Mouse (Mus musculus): ENCODE measurements around the gene Suox.

Suox gene

GRCm38 (mm10) chr10:128668790-128669672, 4.8 kb downstream of the Suox start:
- H3K4me1 ChIP-seq (replicated peaks; ENCODE audit: low read depth, low read length): peaks cover 20% of the 10 kb centered on the region

GRCm38 (mm10) chr10:128665806-128666205, 8.1 kb downstream of the Suox start:
- TF ChIP-seq POU5F1 (IDR thresholded peaks at IDR 0.05; ENCODE audit: borderline replicate concordance, low read length): no peak
- TF ChIP-seq CTCF (conservative IDR thresholded peaks at IDR 0.05; ENCODE audit: low read length): no peak
- TF ChIP-seq NANOG (IDR thresholded peaks at IDR 0.05; ENCODE audit: borderline replicate concordance, low read length): no peak
- H3K36me3 ChIP-seq (ENCODE audit: insufficient read depth, low read length): no peaks in the 10 kb centered on the region
- H3K9me3 ChIP-seq (ENCODE audit: low read length): no peaks in the 10 kb centered on the region
- no peak overlapping the region for H3K4me3 ChIP-seq (replicated peaks; ENCODE audit: low read length)
- H3K4me1 ChIP-seq (replicated peaks; ENCODE audit: low read depth, low read length): peaks cover 11% of the 10 kb centered on the region
- peaks cover 25% of the 10 kb centered on the region for H3K27me3 ChIP-seq (ENCODE audit: insufficient read depth, low read length)

More at GRCm38 (mm10) chr10:128668790-128669672, 4.8 kb downstream of the Suox start:
- TF ChIP-seq NANOG (IDR thresholded peaks at IDR 0.05; ENCODE audit: borderline replicate concordance, low read length) (no peak), POU5F1 (IDR thresholded peaks at IDR 0.05; ENCODE audit: borderline replicate concordance, low read length) (no peak), CTCF (conservative IDR thresholded peaks at IDR 0.05; ENCODE audit: low read length) (no peak)
- H3K36me3 ChIP-seq (ENCODE audit: insufficient read depth, low read length): no peaks in the 10 kb centered on the region; the same call in 1 of the 2 replicates
- H3K27me3 ChIP-seq (ENCODE audit: insufficient read depth, low read length): peaks cover 51% of the 10 kb centered on the region
- H3K9me3 ChIP-seq (ENCODE audit: low read length): no peaks in the 10 kb centered on the region
- H3K4me3 ChIP-seq (replicated peaks; ENCODE audit: low read length): peak overlapping the region; percentile 88

- H3K36me3 ChIP-seq (ENCODE audit: insufficient read depth, low read length): no peaks in the 10 kb centered on the region
- no peak overlapping the region for H3K4me3 ChIP-seq (replicated peaks; ENCODE audit: low read length)
- no peaks in the 10 kb centered on the region for H3K9me3 ChIP-seq (ENCODE audit: low read length)
- TF ChIP-seq POU5F1 (IDR thresholded peaks at IDR 0.05; ENCODE audit: borderline replicate concordance, low read length): no peak
- no peak for TF ChIP-seq NANOG (IDR thresholded peaks at IDR 0.05; ENCODE audit: borderline replicate concordance, low read length)
- no peak for TF ChIP-seq CTCF (conservative IDR thresholded peaks at IDR 0.05; ENCODE audit: low read length)
- H3K4me1 ChIP-seq (replicated peaks; ENCODE audit: low read depth, low read length): peaks cover 11% of the 10 kb centered on the region
- H3K27me3 ChIP-seq (ENCODE audit: insufficient read depth, low read length): peaks cover 20% of the 10 kb centered on the region; the same call in 1 of the 2 replicates
These were observed 8.6 kb downstream of the Suox start for GRCm38 (mm10) chr10:128665307-128665706.

- no peaks in the 10 kb centered on the region for H3K36me3 ChIP-seq (ENCODE audit: insufficient read depth, low read length)
- no peak for TF ChIP-seq NANOG (IDR thresholded peaks at IDR 0.05; ENCODE audit: borderline replicate concordance, low read length)
- no peak for TF ChIP-seq CTCF (conservative IDR thresholded peaks at IDR 0.05; ENCODE audit: low read length)
- TF ChIP-seq POU5F1 (IDR thresholded peaks at IDR 0.05; ENCODE audit: borderline replicate concordance, low read length): no peak
- peaks cover 11% of the 10 kb centered on the region for H3K4me1 ChIP-seq (replicated peaks; ENCODE audit: low read depth, low read length)
- H3K27me3 ChIP-seq (ENCODE audit: insufficient read depth, low read length): peaks cover 17% of the 10 kb centered on the region; the same call in 1 of the 2 replicates
- H3K9me3 ChIP-seq (ENCODE audit: low read length): no peaks in the 10 kb centered on the region
- no peak overlapping the region for H3K4me3 ChIP-seq (replicated peaks; ENCODE audit: low read length)
These were observed 9.1 kb downstream of the Suox start for GRCm38 (mm10) chr10:128664808-128665207.

GRCm38 (mm10) chr10:128663441-128664220, 10.2 kb downstream of the Suox start:
- H3K36me3 ChIP-seq (ENCODE audit: insufficient read depth, low read length): no peaks in the 10 kb centered on the region
- no peaks in the 10 kb centered on the region for H3K9me3 ChIP-seq (ENCODE audit: low read length)
- H3K4me1 ChIP-seq (replicated peaks; ENCODE audit: low read depth, low read length): peaks cover 11% of the 10 kb centered on the region
- TF ChIP-seq POU5F1 (IDR thresholded peaks at IDR 0.05; ENCODE audit: borderline replicate concordance, low read length) (no peak), CTCF (conservative IDR thresholded peaks at IDR 0.05; ENCODE audit: low read length) (no peak), NANOG (IDR thresholded peaks at IDR 0.05; ENCODE audit: borderline replicate concordance, low read length) (no peak)
- no peak overlapping the region for H3K4me3 ChIP-seq (replicated peaks; ENCODE audit: low read length)
- peaks cover 17% of the 10 kb centered on the region; the same call in 1 of the 2 replicates for H3K27me3 ChIP-seq (ENCODE audit: insufficient read depth, low read length)

- TF ChIP-seq POU5F1 (IDR thresholded peaks at IDR 0.05; ENCODE audit: borderline replicate concordance, low read length) (no peak), CTCF (conservative IDR thresholded peaks at IDR 0.05; ENCODE audit: low read length) (no peak), NANOG (IDR thresholded peaks at IDR 0.05; ENCODE audit: borderline replicate concordance, low read length) (no peak)
- Histone ChIP-seq H3K4me1 (replicated peaks; ENCODE audit: low read depth, low read length) (peaks cover 15% of the 10 kb centered on the region; the same call in 1 of the 2 replicates), H3K9me3 (ENCODE audit: low read length) (no peaks in the 10 kb centered on the region), H3K27me3 (ENCODE audit: insufficient read depth, low read length) (peaks cover 12% of the 10 kb centered on the region; the same call in 1 of the 2 replicates), H3K36me3 (ENCODE audit: insufficient read depth, low read length) (no peaks in the 10 kb centered on the region), H3K4me3 (replicated peaks; ENCODE audit: low read length) (no peak overlapping the region)
These were observed 11.4 kb downstream of the Suox start for GRCm38 (mm10) chr10:128662465-128662864.

- Histone ChIP-seq H3K36me3 (ENCODE audit: insufficient read depth, low read length) (no peaks in the 10 kb centered on the region), H3K27me3 (ENCODE audit: insufficient read depth, low read length) (no peaks in the 10 kb centered on the region), H3K4me3 (replicated peaks; ENCODE audit: low read length) (no peak overlapping the region), H3K9me3 (ENCODE audit: low read length) (no peaks in the 10 kb centered on the region), H3K4me1 (replicated peaks; ENCODE audit: low read depth, low read length) (peaks cover 34% of the 10 kb centered on the region)
- no peak for TF ChIP-seq POU5F1 (IDR thresholded peaks at IDR 0.05; ENCODE audit: borderline replicate concordance, low read length)
- no peak for TF ChIP-seq NANOG (IDR thresholded peaks at IDR 0.05; ENCODE audit: borderline replicate concordance, low read length)
- TF ChIP-seq CTCF (conservative IDR thresholded peaks at IDR 0.05; ENCODE audit: low read length): no peak
These were observed 14.4 kb downstream of the Suox start for GRCm38 (mm10) chr10:128659490-128659889.

- Histone ChIP-seq H3K27me3 (ENCODE audit: insufficient read depth, low read length) (no peaks in the 10 kb centered on the region; the same call in 1 of the 2 replicates), H3K36me3 (ENCODE audit: insufficient read depth, low read length) (no peaks in the 10 kb centered on the region), H3K4me3 (replicated peaks; ENCODE audit: low read length) (no peak overlapping the region), H3K4me1 (replicated peaks; ENCODE audit: low read depth, low read length) (peaks cover 34% of the 10 kb centered on the region), H3K9me3 (ENCODE audit: low read length) (no peaks in the 10 kb centered on the region)
- TF ChIP-seq NANOG (IDR thresholded peaks at IDR 0.05; ENCODE audit: borderline replicate concordance, low read length) (no peak), POU5F1 (IDR thresholded peaks at IDR 0.05; ENCODE audit: borderline replicate concordance, low read length) (no peak), CTCF (conservative IDR thresholded peaks at IDR 0.05; ENCODE audit: low read length) (no peak)
These were observed 16.0 kb downstream of the Suox start for GRCm38 (mm10) chr10:128657844-128658243.
